Mouse (Mus musculus): ENCODE results near the gene Fbxo11. TPM values are rescaled to one million over a fixed set of nuclear protein-coding genes. Genes with fewer than 3 reads are reported as not detected.

Gene Fbxo11
- 168 to 180 TPM (median 176 TPM) in 4 replicates for total RNA-seq (2023)

DNA sequence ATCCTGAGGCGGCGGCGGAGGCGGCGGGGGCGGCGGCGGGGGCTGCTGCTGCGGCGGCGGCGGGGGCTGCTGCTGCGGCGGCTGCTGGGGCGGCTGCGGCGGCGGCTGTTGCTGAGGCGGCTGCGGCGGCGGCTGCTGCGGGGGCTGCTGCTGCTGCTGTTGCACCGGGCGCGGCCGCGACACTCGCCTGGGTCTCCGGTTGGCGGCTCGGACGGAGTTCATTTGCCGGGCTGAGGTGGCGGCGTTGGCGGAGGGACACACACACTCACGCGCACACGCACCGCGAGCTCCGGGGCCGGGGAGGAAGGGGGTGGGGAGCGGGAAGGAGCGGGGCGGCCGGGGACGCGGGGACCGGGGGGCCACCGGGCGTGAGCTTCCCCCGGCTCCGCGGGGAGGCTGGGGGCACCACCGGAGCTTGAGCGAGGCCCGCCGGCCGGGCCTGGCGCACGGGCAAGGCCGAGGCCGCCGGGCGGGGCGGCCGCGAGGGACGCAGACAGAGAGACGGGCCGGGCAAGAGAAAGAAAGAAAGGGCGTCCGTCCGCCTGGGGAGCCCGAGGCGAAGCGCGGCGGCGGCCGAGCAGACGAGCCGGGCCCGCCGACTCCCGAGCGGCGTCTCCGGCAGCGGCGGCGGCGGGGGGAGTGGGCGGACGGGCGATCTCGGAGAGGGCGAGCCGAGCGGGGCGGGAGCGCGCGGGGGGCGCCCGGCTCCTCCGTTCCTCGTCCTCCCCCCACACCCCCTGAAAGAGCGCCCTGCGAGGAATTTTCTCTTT lies at the start of gene Fbxo11:
Fbxo11 (minus strand) TSS at position 261 of the 770 bp plus-strand sequence.

DNA sequence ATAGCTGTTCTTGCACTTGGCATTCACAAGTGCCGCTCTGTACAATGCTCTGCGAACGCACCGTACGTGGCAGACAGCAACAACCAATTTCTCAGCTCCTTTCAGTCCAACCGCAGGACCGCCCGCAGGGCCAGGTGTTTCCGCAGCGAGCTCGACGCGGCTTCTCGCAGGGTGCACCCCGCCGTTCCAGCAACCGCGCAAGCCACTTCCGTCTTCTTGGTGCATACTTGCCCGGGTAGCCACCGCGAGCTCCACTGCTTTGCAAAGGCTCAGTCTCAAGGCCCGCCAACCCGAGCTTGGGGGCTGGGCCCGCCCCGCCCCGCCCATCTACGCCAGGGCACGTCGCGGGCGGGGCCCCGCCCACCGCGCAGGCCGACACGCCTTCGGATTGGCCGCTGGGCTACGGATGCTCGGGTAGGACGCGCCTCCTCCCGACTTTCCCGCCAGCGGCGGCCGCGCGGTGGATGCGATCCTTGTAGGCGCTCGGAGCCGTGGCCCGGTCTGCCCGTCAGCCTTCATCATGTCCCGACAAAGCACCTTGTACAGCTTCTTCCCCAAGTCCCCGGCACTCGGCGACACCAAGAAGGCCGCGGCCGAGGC lies 90.4 kb downstream of the Fbxo11 start, which contains the start of gene Msh6:
Msh6 (plus strand) TSS at position 434 of the 600 bp plus-strand sequence.

Other genes starting within 250 kb of the Fbxo11 start
- gene Rpl36-ps4, start 144.3 kb downstream of the Fbxo11 start, total RNA-seq (2023), result not detected in 4 replicates
- 26.3 to 32.4 TPM (median 30.1 TPM) in 4 replicates for gene Msh6, start 90.2 kb downstream of the Fbxo11 start, total RNA-seq (2023)

Measured in B cell, adult 62 days (primary cell).